Mouse (Mus musculus) MEL (cell line): Measurements from ENCODE around the gene Gnas. TPM values are rescaled to one million over a fixed set of nuclear protein-coding genes. Genes with fewer than 3 reads are reported as not detected.

Experiments
- DNase-seq: peaks from one replicate; pipeline ENCODE4 v3.0.0; 2011; ENCODE audit warnings: low read depth, low spot score
- H3K27ac ChIP-seq: 2 replicates; pipeline ENCODE4 v1.5.1; 2012; ENCODE audit warnings: low read depth, mild to moderate bottlenecking, control low read depth, low read length, moderate library complexity; ENCODE audit not compliant: control insufficient read depth
- H3K27me3 ChIP-seq, 2 experiments: fragments of 150-350 bp in 1 of 2; sonication (generic) in 1 of 2; 2 replicates each; pipeline ENCODE4 v1.6.1; 2012; ENCODE audit warnings: low read length in 2 of 2, mild to moderate bottlenecking in 2 of 2, improper control_type of control experiment in 1 of 2, moderate library complexity in 1 of 2; ENCODE audit not compliant: insufficient read depth in 2 of 2, control insufficient read depth in 1 of 2
- H3K36me3 ChIP-seq, 2 experiments: 2 replicates each; pipeline ENCODE4 v1.6.1; 2012 to 2014; ENCODE audit warnings: low read length in 2 of 2, improper control_type of control experiment in 1 of 2, inconsistent platforms in 1 of 2, mild to moderate bottlenecking in 1 of 2; ENCODE audit not compliant: insufficient read depth in 2 of 2, control insufficient read depth in 1 of 2
- H3K4me1 ChIP-seq, 2 experiments: fragments of 150-350 bp in 1 of 2; sonication (generic) in 1 of 2; 2 replicates each; pipeline ENCODE4 v1.6.1; 2012; ENCODE audit warnings: low read length in 2 of 2, improper control_type of control experiment in 1 of 2, mild to moderate bottlenecking in 1 of 2; ENCODE audit not compliant: insufficient read depth in 2 of 2, control insufficient read depth in 1 of 2
- H3K4me3 ChIP-seq, 2 experiments: fragments of 150-350 bp in 1 of 2; sonication (generic) in 1 of 2; 2 replicates each; pipeline ENCODE4 v1.5.1; 2012; ENCODE audit warnings: low read depth in 2 of 2, low read length in 2 of 2, mild to moderate bottlenecking in 2 of 2, moderate library complexity in 2 of 2, control low read depth in 1 of 2, improper control_type of control experiment in 1 of 2; ENCODE audit not compliant: control insufficient read depth in 1 of 2, insufficient read depth in 1 of 2
- H3K79me2 ChIP-seq: 2 replicates; pipeline ENCODE4 v1.6.1; 2012; ENCODE audit warnings: mild to moderate bottlenecking, low read length, moderate library complexity; ENCODE audit not compliant: control insufficient read depth, poor library complexity, insufficient read depth
- H3K9ac ChIP-seq: 2 replicates; pipeline ENCODE4 v1.6.1; 2012; ENCODE audit warnings: low read depth, mild to moderate bottlenecking, control low read depth, low read length, moderate library complexity; ENCODE audit not compliant: control insufficient read depth, poor library complexity, severe bottlenecking
- H3K9me3 ChIP-seq: fragments of 150-350 bp; sonication (generic); replicated peaks from 2 replicates; pipeline ENCODE4 v1.6.1; 2012; ENCODE audit warnings: mild to moderate bottlenecking, low read length, improper control_type of control experiment, moderate library complexity; ENCODE audit not compliant: insufficient read depth
- BHLHE40 ChIP-seq: IDR thresholded peaks from 2 replicates; pipeline ENCODE4 v1.6.1; 2012; ENCODE audit warnings: low read depth, mild to moderate bottlenecking, inconsistent platforms, low read length, improper control_type of control experiment, borderline replicate concordance
- E2F4 ChIP-seq: IDR thresholded peaks from 2 replicates; pipeline ENCODE4 v1.6.1; 2011; ENCODE audit warnings: low read depth, low read length, improper control_type of control experiment, borderline replicate concordance
- ETS1 ChIP-seq: IDR thresholded peaks from 2 replicates; pipeline ENCODE4 v1.6.1; 2012; ENCODE audit warnings: low read depth, mild to moderate bottlenecking, inconsistent platforms, low read length, improper control_type of control experiment, moderate library complexity
- GABPA ChIP-seq: IDR thresholded peaks from 2 replicates; pipeline ENCODE4 v1.6.1; 2012; ENCODE audit warnings: low read depth, mild to moderate bottlenecking, inconsistent platforms, low read length, improper control_type of control experiment, moderate library complexity
- MAX ChIP-seq: IDR thresholded peaks from 2 replicates; pipeline ENCODE4 v1.6.1; 2011; ENCODE audit warnings: low read length, improper control_type of control experiment
- MAZ ChIP-seq: IDR thresholded peaks from 2 replicates; pipeline ENCODE4 v1.6.1; 2012; ENCODE audit warnings: low read depth, mild to moderate bottlenecking, inconsistent platforms, low read length, improper control_type of control experiment
- MEF2A ChIP-seq: IDR thresholded peaks from 2 replicates; pipeline ENCODE4 v1.6.1; 2014; ENCODE audit warnings: low read depth, mild to moderate bottlenecking, inconsistent platforms, low read length, improper control_type of control experiment; ENCODE audit not compliant: poor library complexity, insufficient replicate concordance, severe bottlenecking; ENCODE audit errors: extremely low read depth
- MXI1 ChIP-seq: IDR thresholded peaks from 2 replicates; pipeline ENCODE4 v1.6.1; 2011; ENCODE audit warnings: mild to moderate bottlenecking, low read depth, low read length, improper control_type of control experiment
- MYB ChIP-seq: IDR thresholded peaks from 2 replicates; pipeline ENCODE4 v1.6.1; 2011; ENCODE audit warnings: mild to moderate bottlenecking, low read depth, low read length, improper control_type of control experiment
- POLR2A ChIP-seq, 2 experiments: IDR thresholded peaks; 2 replicates each; pipeline ENCODE4 v1.6.1; 2011 to 2012; ENCODE audit warnings: low read length in 2 of 2, mild to moderate bottlenecking in 2 of 2, control low read depth in 1 of 2, improper control_type of control experiment in 1 of 2, low read depth in 1 of 2, moderate library complexity in 1 of 2; ENCODE audit not compliant: control insufficient read depth in 1 of 2, insufficient read depth in 1 of 2, poor library complexity in 1 of 2
- RAD21 ChIP-seq: IDR thresholded peaks from 2 replicates; pipeline ENCODE4 v1.6.1; 2011; ENCODE audit warnings: mild to moderate bottlenecking, low read depth, low read length, improper control_type of control experiment
- RCOR1 ChIP-seq: IDR thresholded peaks from 2 replicates; pipeline ENCODE4 v1.6.1; 2012; ENCODE audit warnings: low read depth, mild to moderate bottlenecking, inconsistent platforms, low read length, improper control_type of control experiment
- TBP ChIP-seq: IDR thresholded peaks from 2 replicates; pipeline ENCODE4 v1.8.0; 2011; ENCODE audit warnings: low read depth, low read length, improper control_type of control experiment
- TCF12 ChIP-seq: IDR thresholded peaks from 2 replicates; pipeline ENCODE4 v1.6.1; 2014; ENCODE audit warnings: low read depth, mild to moderate bottlenecking, inconsistent platforms, low read length, improper control_type of control experiment, moderate library complexity
- USF1 ChIP-seq: IDR thresholded peaks from 2 replicates; pipeline ENCODE4 v1.6.1; 2014; ENCODE audit warnings: low read depth, mild to moderate bottlenecking, inconsistent platforms, low read length, improper control_type of control experiment, moderate library complexity
- USF2 ChIP-seq, 2 experiments: IDR thresholded peaks; 2 replicates each; pipeline ENCODE4 v1.6.1; 2011 to 2012; ENCODE audit warnings: improper control_type of control experiment in 2 of 2, low read length in 2 of 2, borderline replicate concordance in 1 of 2, inconsistent platforms in 1 of 2, low read depth in 1 of 2, mild to moderate bottlenecking in 1 of 2; ENCODE audit not compliant: insufficient read depth in 1 of 2
- polyA plus RNA-seq, 2 experiments: library from polyadenylated mRNA; stranded (reverse) in 1 of 2; unstranded in 1 of 2; fragments of >175 nt in 1 of 2; fragments of >200 nt in 1 of 2; gene quantifications; 2 replicates each; pipeline versions ENCODE4 v1.2.1 to v1.2.4; 2012; ENCODE audit warnings: low replicate concordance in 2 of 2, low read depth in 1 of 2; ENCODE audit not compliant: insufficient read length in 2 of 2, insufficient read depth in 1 of 2, missing spikeins in 1 of 2
- total RNA-seq: library from RNA; depleted of rRNA; stranded (reverse); fragments of 300-350 nt; gene quantifications from 2 replicates; pipeline ENCODE4 v1.2.3, GENCODE M21; 2012

Gene Gnas
- total and polyA plus RNA-seq, 3 experiments = 273 to 447 (median 383) TPM

DNA sequence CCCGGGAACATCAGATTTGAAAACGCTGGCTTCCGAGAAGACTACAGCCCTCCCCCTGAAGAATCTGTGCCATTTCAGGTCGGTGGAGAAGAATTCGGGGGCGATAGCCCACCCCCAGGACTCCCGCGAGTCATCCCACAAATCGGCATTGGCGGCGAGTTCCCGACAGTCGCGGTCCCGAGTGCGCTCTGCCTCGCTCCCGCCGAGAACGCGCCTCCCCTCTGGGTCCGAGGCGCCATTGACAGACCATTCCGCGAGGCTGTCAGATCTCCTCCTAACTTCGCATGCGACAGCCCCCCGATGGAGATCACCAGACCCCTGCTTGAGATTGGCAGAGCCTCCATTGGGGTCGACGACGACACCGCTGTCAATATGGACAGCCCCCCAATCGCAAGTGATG lies 14.4 kb downstream of the Gnas start:
- Histone ChIP-seq H3K27me3 (no peaks in the 10 kb centered on the region), H3K36me3 (no peaks in the 10 kb centered on the region), H3K27ac (no peak overlapping the region), H3K4me3 (no peak overlapping the region), H3K79me2 (no peaks in the 10 kb centered on the region), H3K9ac (no peak overlapping the region), H3K4me1 (no peaks in the 10 kb centered on the region), H3K9me3 (no peaks in the 10 kb centered on the region)
- DNase-seq = no peak
- no peak for TF ChIP-seq GABPA
- no peak for TF ChIP-seq TBP
- no peak for TF ChIP-seq MYB
- no peak for TF ChIP-seq POLR2A (IDR thresholded peaks at IDR 0.05; ENCODE audit: control insufficient read depth in 1 of 2, insufficient read depth in 1 of 2, low read depth in 1 of 2, low read length in 2 of 2, poor library complexity in 1 of 2)
- TF ChIP-seq TCF12 = no peak
- no peak for TF ChIP-seq BHLHE40

- Histone ChIP-seq H3K9me3 (no peaks in the 10 kb centered on the region), H3K9ac (no peak overlapping the region), H3K27ac (no peak overlapping the region), H3K79me2 (no peaks in the 10 kb centered on the region), H3K4me1 (no peaks in the 10 kb centered on the region), H3K4me3 (no peak overlapping the region), H3K36me3 (no peaks in the 10 kb centered on the region), H3K27me3 (no peaks in the 10 kb centered on the region)
- DNase-seq = no peak
- TF ChIP-seq ETS1 (no peak), RAD21 (no peak), MXI1 (no peak), E2F4 (no peak), MEF2A (no peak), TBP (no peak), USF2 (IDR thresholded peaks at IDR 0.05; ENCODE audit: borderline replicate concordance in 1 of 2, insufficient read depth in 1 of 2, low read depth in 1 of 2, low read length in 2 of 2) (no peak), USF1 (no peak), POLR2A (IDR thresholded peaks at IDR 0.05; ENCODE audit: control insufficient read depth in 1 of 2, insufficient read depth in 1 of 2, low read depth in 1 of 2, low read length in 2 of 2, poor library complexity in 1 of 2) (no peak), MAZ (no peak), BHLHE40 (no peak), MAX (no peak), RCOR1 (no peak)
These were observed 15.1 kb downstream of the Gnas start for GRCm38 (mm10) chr2:174299091-174299770.
